Mouse (Mus musculus) embryonic facial prominence, embryonic 12.5 days (tissue): ENCODE data around the gene Vmn2r92. TPM values are rescaled to one million over a fixed set of nuclear protein-coding genes. Genes with fewer than 3 reads are reported as not detected.
"Not testable (repeated sequence)": the region's sequence is repeated elsewhere in the genome, so short reads cannot be mapped to it uniquely, and the experiment has no call there.

Experiments
- ATAC-seq: fragments of 200-750 bp; cut with Nextera tagmentation; 2 replicates; pipeline ENCODE4 v1.8.0; 2017; ENCODE audit not compliant: insufficient number of reproducible peaks, insufficient read depth, low FRiP score, low TSS enrichment
- H3K27ac ChIP-seq: fragments of 300-500 bp; sonication (generic); 2 replicates; pipeline ENCODE4 v1.5.1; 2016; ENCODE audit warnings: mild to moderate bottlenecking
- H3K27me3 ChIP-seq: fragments of 300-500 bp; sonication (generic); 2 replicates; pipeline ENCODE4 v1.6.1; 2016; ENCODE audit warnings: mild to moderate bottlenecking, moderate library complexity
- H3K36me3 ChIP-seq: fragments of 300-500 bp; sonication (generic); 2 replicates; pipeline ENCODE4 v1.6.1; 2016; ENCODE audit warnings: mild to moderate bottlenecking
- H3K4me1 ChIP-seq: fragments of 300-500 bp; sonication (generic); 2 replicates; pipeline ENCODE4 v1.6.1; 2016
- H3K4me2 ChIP-seq: fragments of 300-500 bp; sonication (generic); replicated peaks from 2 replicates; pipeline ENCODE4 v1.6.1; 2016; ENCODE audit warnings: mild to moderate bottlenecking, moderate library complexity
- H3K4me3 ChIP-seq: fragments of 300-500 bp; sonication (generic); 2 replicates; pipeline ENCODE4 v1.5.1; 2016; ENCODE audit warnings: mild to moderate bottlenecking
- H3K9ac ChIP-seq: fragments of 300-500 bp; sonication (generic); 2 replicates; pipeline ENCODE4 v1.6.1; 2016; ENCODE audit warnings: mild to moderate bottlenecking, moderate library complexity
- H3K9me3 ChIP-seq: fragments of 300-500 bp; sonication (generic); 2 replicates; pipeline ENCODE4 v1.6.1; 2016; ENCODE audit warnings: mild to moderate bottlenecking, moderate library complexity
- WGBS: fragments of 180-500 bp; shearing (Covaris S2); methylation state at CpG from one replicate; pipeline ENCODE4 v1.1.7; 2016; 5-methylcytosine and 5-hydroxymethylcytosine counted together
- polyA plus RNA-seq: library from polyadenylated mRNA; unstranded; fragments of >200 nt; fragmentation: Nextera tagmentation; extraction: Ambion mirVana; gene quantifications from 2 replicates; pipeline ENCODE4 v1.2.1, GENCODE M21; 2016

Gene Vmn2r92
- not detected in 2 replicates for polyA plus RNA-seq

DNA sequence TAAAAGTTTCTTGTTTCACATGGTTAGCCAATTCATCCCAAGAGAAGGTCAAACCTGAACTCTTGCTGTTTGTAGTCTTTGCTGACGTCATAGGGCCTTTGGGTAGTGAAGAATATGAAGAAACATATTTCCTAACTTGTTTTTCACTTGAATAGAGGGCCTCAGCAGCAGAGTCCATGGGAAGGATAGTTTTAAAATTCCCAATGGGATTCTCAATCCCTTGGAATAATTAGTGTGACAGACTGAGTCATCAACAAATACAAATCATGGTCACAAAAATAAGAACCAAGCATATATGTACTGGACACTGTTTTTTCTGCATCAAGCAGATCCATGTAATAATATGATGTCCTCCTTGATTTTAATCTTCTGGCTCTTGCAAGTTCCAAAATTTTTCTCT, at the start of gene Vmn2r92:
Gene Vmn2r92, plus strand, starts transcription at position 301 of the 400 bp plus-strand sequence.
- H3K9me3 ChIP-seq, H3K27ac ChIP-seq, H3K4me1 ChIP-seq, ATAC-seq, H3K27me3 ChIP-seq, H3K9ac ChIP-seq, H3K4me3 ChIP-seq, H3K4me2 ChIP-seq, H3K36me3 ChIP-seq: not testable (repeated sequence)
- WGBS = 64% methylated on average over 1 of the region's 1 CpGs

DNA sequence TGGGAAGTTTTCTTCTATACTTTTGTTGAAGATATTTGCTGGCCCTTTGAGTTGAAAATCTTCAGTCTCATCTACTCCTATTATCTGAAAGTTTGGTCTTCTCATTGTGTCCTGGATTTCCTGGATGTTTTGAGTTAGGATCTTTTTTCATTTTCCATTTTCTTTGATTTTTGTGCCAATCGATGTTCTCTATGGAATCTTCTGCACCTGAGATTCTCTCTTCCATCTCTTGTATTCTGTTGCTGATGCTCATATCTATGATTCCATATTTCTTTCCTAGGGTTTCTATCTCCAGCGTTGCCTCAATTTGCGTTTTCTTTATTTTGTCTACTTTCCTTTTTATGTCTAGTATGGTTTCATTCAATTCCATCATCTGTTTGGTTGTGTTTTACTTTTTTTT, 49.4 kb upstream of the Vmn2r92 start:
- not testable (repeated sequence) for H3K36me3 ChIP-seq, H3K4me1 ChIP-seq, H3K27me3 ChIP-seq, H3K9ac ChIP-seq, H3K27ac ChIP-seq, H3K4me2 ChIP-seq, ATAC-seq, H3K4me3 ChIP-seq, H3K9me3 ChIP-seq
- WGBS = 86% methylated on average over 3 of the region's 3 CpGs

DNA sequence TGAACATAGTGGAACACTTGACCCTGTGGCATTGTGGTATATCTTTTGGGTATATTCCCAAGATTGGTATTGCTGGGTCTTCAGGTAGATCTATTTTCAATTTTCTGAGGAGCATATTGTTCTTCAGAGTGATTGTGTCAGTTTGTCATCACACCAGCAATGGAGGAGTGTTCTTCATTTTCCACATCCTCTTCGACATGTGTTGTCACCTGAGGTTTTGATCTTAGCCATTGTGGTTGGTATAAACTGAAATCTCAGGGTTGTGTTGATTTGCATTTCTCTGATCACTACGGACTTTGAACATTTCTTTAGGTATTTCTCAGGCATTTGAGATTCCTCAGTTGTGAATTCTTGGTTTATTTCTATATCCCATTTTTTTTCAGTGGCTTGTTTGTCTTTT, 9.5 kb downstream of the Vmn2r92 start:
- not testable (repeated sequence) for H3K4me2 ChIP-seq, H3K27me3 ChIP-seq, H3K9me3 ChIP-seq, H3K9ac ChIP-seq, H3K4me3 ChIP-seq, H3K27ac ChIP-seq, H3K4me1 ChIP-seq, H3K36me3 ChIP-seq, ATAC-seq
- 73% methylated on average over 2 of the region's 2 CpGs for WGBS

DNA sequence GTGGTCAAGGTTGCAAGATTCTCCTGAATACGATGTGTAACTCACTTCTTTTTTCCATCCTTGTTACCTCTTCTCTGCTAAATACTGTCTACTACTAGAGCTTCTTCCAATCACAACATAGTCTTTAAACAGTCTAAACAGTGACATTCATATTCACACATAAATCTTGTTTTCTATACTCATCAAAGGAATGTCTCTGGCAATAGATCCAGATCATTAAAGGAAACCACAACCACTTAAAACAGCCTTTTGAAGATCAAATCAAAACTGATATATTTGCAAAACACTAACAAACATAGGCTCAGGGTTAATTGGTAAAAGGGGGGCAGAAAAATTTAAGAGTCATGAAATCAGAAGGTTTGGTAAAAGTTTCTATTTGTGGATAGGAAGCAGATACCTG, 38.0 kb downstream of the Vmn2r92 start:
- Histone ChIP-seq H3K4me3 (no peak overlapping the region), H3K27ac (no peak overlapping the region), H3K9me3 (peaks cover 4% of the 10 kb centered on the region; the same call in 1 of the 2 replicates), H3K4me2 (no peak overlapping the region), H3K27me3 (no peaks in the 10 kb centered on the region), H3K9ac (no peak overlapping the region), H3K4me1 (no peaks in the 10 kb centered on the region), H3K36me3 (no peaks in the 10 kb centered on the region)
- no peak for ATAC-seq
- WGBS = 84% methylated on average over 1 of the region's 1 CpGs

DNA sequence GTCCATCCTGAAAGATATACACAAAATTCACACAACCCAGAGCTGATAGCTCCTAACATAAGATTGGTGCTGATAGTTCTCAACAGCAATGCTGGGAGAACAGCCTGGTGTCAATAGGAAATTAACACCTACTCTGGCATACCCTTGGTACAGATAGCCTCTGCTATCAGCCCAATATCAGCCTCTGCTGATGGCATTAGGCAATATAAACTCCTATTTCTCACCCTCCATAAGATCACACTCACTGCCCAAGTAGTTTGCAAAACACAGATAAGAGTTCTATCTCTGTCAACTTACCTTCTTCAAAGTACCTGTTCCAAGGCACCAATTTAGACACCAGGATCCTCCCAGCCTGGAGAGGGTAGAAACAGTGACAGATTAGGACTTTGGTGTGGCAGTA, 69.6 kb downstream of the Vmn2r92 start:
- no peaks in the 10 kb centered on the region for H3K4me1 ChIP-seq
- no peak overlapping the region for H3K4me3 ChIP-seq
- no peak overlapping the region for H3K4me2 ChIP-seq
- ATAC-seq = no peak
- H3K27me3 ChIP-seq = no peaks in the 10 kb centered on the region
- H3K27ac ChIP-seq = no peak overlapping the region
- no peak overlapping the region for H3K9ac ChIP-seq
- no peaks in the 10 kb centered on the region for H3K36me3 ChIP-seq
- H3K9me3 ChIP-seq = peaks cover 11% of the 10 kb centered on the region

DNA sequence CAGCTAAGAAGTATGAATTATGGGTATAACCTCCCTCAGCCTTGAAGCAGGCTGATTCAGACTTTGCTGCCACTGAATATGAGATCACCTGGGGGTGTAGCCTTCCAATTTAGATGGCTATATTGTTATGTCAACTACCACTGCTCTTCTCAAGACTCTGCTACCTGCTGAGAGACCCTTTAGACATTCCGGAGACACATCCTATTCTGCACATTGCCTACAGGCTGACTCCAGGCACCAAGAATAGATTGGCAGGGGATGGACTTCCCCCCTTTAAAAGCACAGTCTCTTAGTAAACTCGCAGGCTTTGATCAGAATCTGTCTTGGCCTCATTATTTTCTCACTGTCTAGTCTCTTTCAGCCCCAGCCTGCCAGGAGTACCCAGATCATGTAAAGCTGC, 80.3 kb downstream of the Vmn2r92 start:
- 76% methylated on average over 2 of the region's 2 CpGs for WGBS
- Histone ChIP-seq H3K4me1 (no peaks in the 10 kb centered on the region), H3K4me3 (no peak overlapping the region), H3K4me2 (no peak overlapping the region), H3K27ac (no peak overlapping the region), H3K27me3 (no peaks in the 10 kb centered on the region), H3K36me3 (no peaks in the 10 kb centered on the region), H3K9ac (no peak overlapping the region), H3K9me3 (peaks cover 4% of the 10 kb centered on the region; the same call in 1 of the 2 replicates)
- ATAC-seq = no peak

DNA sequence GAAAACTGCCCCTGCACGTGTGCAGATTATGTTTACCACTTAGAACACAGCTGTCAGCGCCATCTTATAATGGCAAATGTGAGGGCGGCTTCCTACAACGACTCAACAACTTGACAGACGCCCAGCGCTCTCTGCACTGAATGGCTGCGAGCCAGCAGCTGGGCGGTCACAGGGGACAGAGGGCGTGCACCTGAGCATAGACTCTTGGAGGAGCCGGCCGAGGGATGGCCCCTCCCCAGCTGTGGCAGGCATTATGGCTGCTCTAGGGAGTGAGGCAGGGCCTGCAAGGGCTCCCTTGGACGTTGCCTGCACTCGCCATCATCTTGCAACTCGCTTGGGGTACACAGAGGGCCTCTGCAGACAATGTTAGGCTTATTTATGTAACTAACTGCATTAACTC, 85.2 kb downstream of the Vmn2r92 start:
- H3K9me3 ChIP-seq = peaks cover 5% of the 10 kb centered on the region; the same call in 1 of the 2 replicates
- no peaks in the 10 kb centered on the region for H3K4me1 ChIP-seq
- H3K4me2 ChIP-seq = no peak overlapping the region
- H3K4me3 ChIP-seq = no peak overlapping the region
- WGBS = 82% methylated on average over 14 of the region's 14 CpGs
- H3K27me3 ChIP-seq = no peaks in the 10 kb centered on the region
- H3K36me3 ChIP-seq = no peaks in the 10 kb centered on the region
- ATAC-seq = no peak
- no peak overlapping the region for H3K27ac ChIP-seq
- no peak overlapping the region for H3K9ac ChIP-seq

Other genes with a start within 250 kb of the Vmn2r92 start
- gene Fpr-rs4, start 130.2 kb upstream of the Vmn2r92 start, polyA plus RNA-seq = not detected in 2 replicates
- gene Vmn2r124, start 102.5 kb upstream of the Vmn2r92 start, polyA plus RNA-seq = 0.03 TPM in 1 of 2 replicates, not detected in the other
- gene Vmn2r91, start 66.9 kb upstream of the Vmn2r92 start, polyA plus RNA-seq = not detected in 2 replicates
- not detected in 2 replicates for gene Vmn2r94, start 125.9 kb downstream of the Vmn2r92 start, polyA plus RNA-seq
- not detected in 2 replicates for gene Vmn2r93, start 146.2 kb downstream of the Vmn2r92 start, polyA plus RNA-seq